Mouse (Mus musculus): ENCODE measurements around the gene Rmi2. TPM values are rescaled to one million over a fixed set of nuclear protein-coding genes. Genes with fewer than 3 reads are reported as not detected.
"Not testable (repeated sequence)": the region's sequence is repeated elsewhere in the genome, so short reads cannot be mapped to it uniquely, and the experiment has no call there.

Gene Rmi2
- polyA plus RNA-seq, 1 experiment from 2014 or later = 0.47 TPM

GRCm38 (mm10) chr16:10796034-10796433, 38.8 kb upstream of the Rmi2 start, which contains the start of gene Prm2:
Gene Prm2 (minus strand): TSS chr16:10796134.
- 84% methylated on average over 6 of the region's 6 CpGs for WGBS
- H3K4me2 ChIP-seq (replicated peaks) = no peak within 1 kb of the TSS
- no peaks in the 10 kb centered on the region for H3K36me3 ChIP-seq (replicated peaks; ENCODE audit: control insufficient read depth, insufficient read depth)
- no peak within 1 kb of the TSS for H3K4me3 ChIP-seq (replicated peaks; ENCODE audit: low read length)
- H3K27ac ChIP-seq = no peak within 1 kb of the TSS
- ATAC-seq (ENCODE audit: low FRiP score) (no peak), DNase-seq (ENCODE audit: low spot score) (no peak)
- no peaks in the 10 kb centered on the region for H3K4me1 ChIP-seq (replicated peaks; ENCODE audit: control insufficient read depth, insufficient read depth, low read length)
- H3K9ac ChIP-seq = no peak within 1 kb of the TSS
- no peaks in the 10 kb centered on the region for H3K9me3 ChIP-seq (ENCODE audit: control insufficient read depth, low read length)
- peaks cover 6% of the 10 kb centered on the region; the same call in 1 of the 2 replicates for H3K27me3 ChIP-seq (ENCODE audit: control insufficient read depth, insufficient read depth, low read length)

DNA sequence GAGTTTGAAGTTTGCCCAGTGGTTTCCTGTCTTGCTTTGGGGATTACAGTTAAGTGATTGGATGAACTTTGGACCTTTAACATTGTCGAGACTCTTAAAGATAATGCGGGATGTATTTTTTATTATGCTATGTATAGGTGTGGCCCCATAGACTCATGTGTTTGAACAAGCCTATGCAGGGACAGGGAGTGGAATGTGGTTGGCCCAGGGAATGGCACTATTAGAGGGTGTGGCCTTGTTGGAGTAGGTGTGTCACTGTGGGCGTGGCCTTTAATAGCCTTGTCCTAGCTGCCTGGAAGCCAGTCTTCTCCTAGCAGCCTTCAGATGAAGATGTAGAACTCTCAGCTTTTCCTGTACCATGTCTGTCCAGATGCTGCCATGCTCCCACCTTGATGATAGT, 32.4 kb upstream of the Rmi2 start:
- not testable (repeated sequence) for H3K4me2 ChIP-seq (replicated peaks); H3K4me3 ChIP-seq (replicated peaks; ENCODE audit: low read length); H3K9me3 ChIP-seq (ENCODE audit: control insufficient read depth, low read length); H3K9ac ChIP-seq; H3K27ac ChIP-seq; DNase-seq (ENCODE audit: low spot score); H3K36me3 ChIP-seq (replicated peaks; ENCODE audit: control insufficient read depth, insufficient read depth); ATAC-seq (ENCODE audit: low FRiP score); H3K4me1 ChIP-seq (replicated peaks; ENCODE audit: control insufficient read depth, insufficient read depth, low read length); H3K27me3 ChIP-seq (ENCODE audit: control insufficient read depth, insufficient read depth, low read length)
- 93% methylated on average over 3 of the region's 3 CpGs for WGBS

- ATAC-seq (ENCODE audit: low FRiP score) (no peak), DNase-seq (ENCODE audit: low spot score) (no peak)
- Histone ChIP-seq H3K36me3 (replicated peaks; ENCODE audit: control insufficient read depth, insufficient read depth) (no peaks in the 10 kb centered on the region), H3K27ac (no peak within 1 kb of the TSS), H3K4me2 (replicated peaks) (no peak within 1 kb of the TSS), H3K4me3 (replicated peaks; ENCODE audit: low read length) (no peak within 1 kb of the TSS), H3K27me3 (ENCODE audit: control insufficient read depth, insufficient read depth, low read length) (no peaks in the 10 kb centered on the region), H3K9ac (no peak within 1 kb of the TSS), H3K4me1 (replicated peaks; ENCODE audit: control insufficient read depth, insufficient read depth, low read length) (no peaks in the 10 kb centered on the region), H3K9me3 (ENCODE audit: control insufficient read depth, low read length) (no peaks in the 10 kb centered on the region)
- WGBS = 78% methylated on average over 10 of the region's 10 CpGs
Observed at GRCm38 (mm10) chr16:10805789-10806527, 28.9 kb upstream of the Rmi2 start, which contains the start of gene Prm1. Gene Prm1 (minus strand): TSS chr16:10805839.

DNA sequence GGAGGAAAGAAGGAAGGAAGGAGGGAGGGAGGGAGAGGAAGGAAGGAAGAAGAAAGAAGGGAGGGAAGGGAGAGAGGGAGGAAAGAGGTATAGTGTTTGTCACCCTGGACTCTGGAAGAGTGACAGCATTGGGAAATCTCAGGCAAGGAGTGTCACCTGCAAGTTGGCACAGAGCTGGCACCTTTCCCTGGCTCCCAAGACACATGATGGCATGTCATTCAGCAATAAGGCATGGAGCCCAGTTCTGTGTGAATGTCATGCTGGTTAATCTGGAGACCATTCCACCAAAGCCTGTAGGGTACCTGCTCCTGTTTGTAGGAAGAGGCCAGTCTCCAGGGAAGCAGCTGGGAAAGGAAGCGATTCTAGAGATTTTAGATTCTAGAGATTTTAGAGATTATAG, 24.5 kb upstream of the Rmi2 start:
- Histone ChIP-seq H3K27me3 (ENCODE audit: control insufficient read depth, insufficient read depth, low read length) (no peaks in the 10 kb centered on the region), H3K27ac (no peak overlapping the region)
- no peak for DNase-seq (ENCODE audit: low spot score)

DNA sequence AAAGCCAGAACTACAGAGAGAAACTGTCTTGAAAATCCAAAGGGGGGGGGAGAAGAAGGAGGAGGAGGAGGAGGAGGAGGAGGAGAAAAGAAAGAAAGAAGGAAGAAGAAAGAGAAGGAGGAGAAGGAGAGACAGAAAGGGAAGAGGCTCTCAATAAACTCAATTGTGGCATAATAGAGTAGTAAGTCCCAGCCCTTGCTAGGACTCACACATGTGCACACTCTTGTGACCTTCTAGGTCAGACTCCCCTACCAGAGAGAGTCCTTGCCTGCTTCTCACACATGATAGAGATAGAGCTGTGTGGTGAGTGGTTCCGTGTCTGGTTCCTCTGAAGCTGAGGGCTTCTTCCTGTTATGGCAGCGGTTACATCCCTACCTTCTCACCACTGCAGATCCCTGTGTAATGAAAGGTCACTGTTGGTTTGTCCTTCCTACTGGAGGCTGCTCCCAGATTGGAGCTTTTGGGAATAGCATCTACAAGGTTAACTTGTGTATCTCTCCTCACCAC, 21.9 kb upstream of the Rmi2 start, which contains the start of gene Gm11172:
Gm11172 (plus strand) TSS at position 51 of the 507 bp plus-strand sequence.
- no peaks in the 10 kb centered on the region for H3K9me3 ChIP-seq (ENCODE audit: control insufficient read depth, low read length)
- no peaks in the 10 kb centered on the region for H3K4me1 ChIP-seq (replicated peaks; ENCODE audit: control insufficient read depth, insufficient read depth, low read length)
- H3K9ac ChIP-seq = no peak within 1 kb of the TSS
- no peaks in the 10 kb centered on the region for H3K27me3 ChIP-seq (ENCODE audit: control insufficient read depth, insufficient read depth, low read length)
- H3K4me2 ChIP-seq (replicated peaks) = no peak within 1 kb of the TSS
- DNase-seq (ENCODE audit: low spot score) = no peak
- H3K27ac ChIP-seq = no peak within 1 kb of the TSS
- H3K36me3 ChIP-seq (replicated peaks; ENCODE audit: control insufficient read depth, insufficient read depth) = no peaks in the 10 kb centered on the region
- H3K4me3 ChIP-seq (replicated peaks; ENCODE audit: low read length) = no peak within 1 kb of the TSS
- no peak for ATAC-seq (ENCODE audit: low FRiP score)
- 87% methylated on average over 2 of the region's 2 CpGs for WGBS

More for the DNA sequence above, 24.5 kb upstream of the Rmi2 start:
- 88% methylated on average over 1 of the region's 1 CpGs for WGBS
- Histone ChIP-seq H3K4me1 (replicated peaks; ENCODE audit: control insufficient read depth, insufficient read depth, low read length) (no peaks in the 10 kb centered on the region), H3K4me2 (replicated peaks) (no peak overlapping the region), H3K36me3 (replicated peaks; ENCODE audit: control insufficient read depth, insufficient read depth) (no peaks in the 10 kb centered on the region), H3K9me3 (ENCODE audit: control insufficient read depth, low read length) (no peaks in the 10 kb centered on the region), H3K4me3 (replicated peaks; ENCODE audit: low read length) (no peak overlapping the region), H3K9ac (no peak overlapping the region)
- no peak for ATAC-seq (ENCODE audit: low FRiP score)

- Histone ChIP-seq H3K9ac (no peak overlapping the region), H3K4me1 (replicated peaks; ENCODE audit: control insufficient read depth, insufficient read depth, low read length) (no peaks in the 10 kb centered on the region), H3K27ac (no peak overlapping the region), H3K36me3 (replicated peaks; ENCODE audit: control insufficient read depth, insufficient read depth) (no peaks in the 10 kb centered on the region), H3K4me2 (replicated peaks) (no peak overlapping the region), H3K27me3 (ENCODE audit: control insufficient read depth, insufficient read depth, low read length) (no peaks in the 10 kb centered on the region), H3K4me3 (replicated peaks; ENCODE audit: low read length) (no peak overlapping the region), H3K9me3 (ENCODE audit: control insufficient read depth, low read length) (no peaks in the 10 kb centered on the region)
- 80% methylated on average over 4 of the region's 4 CpGs for WGBS
- DNase-seq (ENCODE audit: low spot score) (no peak), ATAC-seq (ENCODE audit: low FRiP score) (no peak)
Observed at GRCm38 (mm10) chr16:10813726-10814125, 21.1 kb upstream of the Rmi2 start.

DNA sequence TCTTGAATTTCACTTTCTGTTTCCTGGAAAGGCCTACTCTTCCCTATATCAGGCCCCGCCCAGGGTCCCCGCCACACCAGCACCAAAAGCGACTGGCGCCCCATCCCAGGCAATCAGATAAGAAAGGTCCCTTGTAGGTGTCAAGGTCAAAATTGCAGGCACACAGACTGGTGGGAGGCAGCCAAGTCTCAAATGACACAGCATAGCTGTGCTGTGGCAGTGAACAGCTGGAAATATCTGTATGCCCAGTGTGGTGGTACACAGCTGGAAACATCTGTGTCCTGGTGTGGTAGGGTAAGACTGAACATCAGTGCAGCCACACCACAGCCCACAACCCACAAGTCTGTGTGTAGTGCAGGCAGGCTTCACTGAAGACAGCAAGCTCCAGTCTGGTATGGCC, 20.0 kb upstream of the Rmi2 start:
- H3K27me3 ChIP-seq (ENCODE audit: control insufficient read depth, insufficient read depth, low read length) = no peaks in the 10 kb centered on the region
- no peak overlapping the region for H3K4me3 ChIP-seq (replicated peaks; ENCODE audit: low read length)
- no peak overlapping the region for H3K4me2 ChIP-seq (replicated peaks)
- H3K4me1 ChIP-seq (replicated peaks; ENCODE audit: control insufficient read depth, insufficient read depth, low read length) = no peaks in the 10 kb centered on the region
- H3K9ac ChIP-seq = no peak overlapping the region
- no peaks in the 10 kb centered on the region for H3K9me3 ChIP-seq (ENCODE audit: control insufficient read depth, low read length)
- WGBS = 95% methylated on average over 4 of the region's 4 CpGs
- no peak for DNase-seq (ENCODE audit: low spot score)
- H3K36me3 ChIP-seq (replicated peaks; ENCODE audit: control insufficient read depth, insufficient read depth) = no peaks in the 10 kb centered on the region
- H3K27ac ChIP-seq = no peak overlapping the region
- ATAC-seq (ENCODE audit: low FRiP score) = no peak

GRCm38 (mm10) chr16:10818579-10819135, 16.2 kb upstream of the Rmi2 start:
- Histone ChIP-seq H3K4me2 (replicated peaks) (no peak overlapping the region), H3K4me3 (replicated peaks; ENCODE audit: low read length) (no peak overlapping the region), H3K9ac (no peak overlapping the region), H3K9me3 (ENCODE audit: control insufficient read depth, low read length) (no peaks in the 10 kb centered on the region), H3K4me1 (replicated peaks; ENCODE audit: control insufficient read depth, insufficient read depth, low read length) (no peaks in the 10 kb centered on the region), H3K36me3 (replicated peaks; ENCODE audit: control insufficient read depth, insufficient read depth) (no peaks in the 10 kb centered on the region), H3K27me3 (ENCODE audit: control insufficient read depth, insufficient read depth, low read length) (no peaks in the 10 kb centered on the region), H3K27ac (no peak overlapping the region)
- 79% methylated on average over 4 of the region's 4 CpGs for WGBS
- DNase-seq (ENCODE audit: low spot score) = no peak
- ATAC-seq (ENCODE audit: low FRiP score) = no peak

GRCm38 (mm10) chr16:10819966-10820365, 14.9 kb upstream of the Rmi2 start:
- no peak for DNase-seq (ENCODE audit: low spot score)
- no peak overlapping the region for H3K4me2 ChIP-seq (replicated peaks)
- H3K27ac ChIP-seq = no peak overlapping the region
- H3K4me1 ChIP-seq (replicated peaks; ENCODE audit: control insufficient read depth, insufficient read depth, low read length) = no peaks in the 10 kb centered on the region
- H3K9ac ChIP-seq = no peak overlapping the region
- H3K27me3 ChIP-seq (ENCODE audit: control insufficient read depth, insufficient read depth, low read length) = no peaks in the 10 kb centered on the region
- no peak overlapping the region for H3K4me3 ChIP-seq (replicated peaks; ENCODE audit: low read length)
- H3K36me3 ChIP-seq (replicated peaks; ENCODE audit: control insufficient read depth, insufficient read depth) = no peaks in the 10 kb centered on the region
- H3K9me3 ChIP-seq (ENCODE audit: control insufficient read depth, low read length) = no peaks in the 10 kb centered on the region
- 81% methylated on average over 3 of the region's 3 CpGs for WGBS
- no peak for ATAC-seq (ENCODE audit: low FRiP score)
